Mouse (Mus musculus): ENCODE results near the gene Pds5b.

DNA sequence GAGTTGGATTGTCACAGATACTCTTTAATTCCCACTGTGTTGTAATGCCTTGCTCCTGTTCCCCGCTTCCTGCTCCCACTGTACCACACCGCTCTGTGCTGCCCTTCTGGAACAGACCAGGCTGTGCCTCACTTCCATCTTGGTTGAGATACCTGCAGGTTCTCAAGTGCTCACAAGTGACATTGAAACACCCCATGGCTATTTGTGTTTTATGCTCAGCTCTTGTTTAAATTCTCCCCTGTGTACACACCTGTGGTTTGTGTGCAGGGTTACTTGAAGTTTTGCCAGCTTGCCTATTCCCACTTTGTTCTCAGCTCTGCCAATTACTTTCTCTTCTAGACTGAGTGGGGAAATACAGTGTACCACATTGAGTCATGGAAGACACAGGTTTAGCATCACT lies 115.5 kb downstream of the Pds5b start:
- TF ChIP-seq CTCF (IDR thresholded peaks at IDR 0.05; ENCODE audit: extremely low read depth, insufficient read depth, insufficient read length, insufficient replicate concordance) (no peak), POLR2A (IDR thresholded peaks at IDR 0.05; ENCODE audit: low read depth, low read length) (no peak)
